Mouse (Mus musculus): ENCODE results near the gene Mcrip2. TPM values are rescaled to one million over a fixed set of nuclear protein-coding genes. Genes with fewer than 3 reads are reported as not detected.
A peak's percentile ranks its signal among the peaks of the same experiment; 100 is the strongest.

Gene Mcrip2
- polyA plus RNA-seq, 1 experiment from 2014 or later = 40.0 TPM

- Histone ChIP-seq H3K4me1 (ENCODE audit: control insufficient read depth, insufficient read depth, low read length) (peaks cover 21% of the 10 kb centered on the region), H3K27ac (ENCODE audit: low read depth, low read length) (no peak overlapping the region), H3K4me2 (replicated peaks; ENCODE audit: low read depth, low read length) (peak overlapping the region; percentile 98), H3K36me3 (ENCODE audit: control insufficient read depth, insufficient read depth, low read length) (peaks cover 28% of the 10 kb centered on the region), H3K4me3 (ENCODE audit: low read length) (peak overlapping the region; percentile 79), H3K9ac (ENCODE audit: low read depth, low read length) (peak overlapping the region; percentile 76; the same call in 1 of the 2 replicates), H3K9me3 (ENCODE audit: control insufficient read depth, low read length) (no peaks in the 10 kb centered on the region), H3K27me3 (ENCODE audit: control insufficient read depth, insufficient read depth, low read length) (peaks cover 10% of the 10 kb centered on the region)
- ATAC-seq (ENCODE audit: low FRiP score, low TSS enrichment) = no peak
- WGBS = 72% methylated on average over 17 of the region's 17 CpGs
Observed at GRCm38 (mm10) chr17:25824362-25825142, 44.0 kb downstream of the Mcrip2 start.

DNA sequence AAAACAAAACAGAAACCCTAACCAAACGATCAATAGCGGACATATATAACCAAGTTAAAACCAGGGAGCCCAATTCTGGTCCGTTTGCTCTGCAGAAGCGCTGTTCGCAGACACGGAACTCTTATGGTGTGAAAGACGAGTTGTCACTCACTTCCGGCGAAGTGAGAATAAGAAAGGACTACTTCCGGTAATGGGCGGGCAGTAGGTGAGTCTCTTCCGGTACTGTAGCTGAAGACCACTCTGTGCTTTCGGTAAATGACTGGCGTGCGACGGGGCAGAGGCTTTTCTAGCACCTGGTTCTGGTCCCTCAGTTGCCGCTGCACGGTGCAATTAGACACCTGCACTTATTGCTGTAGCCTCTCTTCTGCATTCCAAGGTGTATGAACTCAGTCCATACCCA is 45.1 kb downstream of the Mcrip2 start, which contains the start of gene Wdr24:
Gene Wdr24 (plus strand): TSS at position 176 of the 400 bp plus-strand sequence.
- Histone ChIP-seq H3K9ac (ENCODE audit: low read depth, low read length) (peak within 1 kb of the TSS; percentile 76), H3K36me3 (ENCODE audit: control insufficient read depth, insufficient read depth, low read length) (peaks cover 27% of the 10 kb centered on the region), H3K27me3 (ENCODE audit: control insufficient read depth, insufficient read depth, low read length) (peaks cover 21% of the 10 kb centered on the region), H3K9me3 (ENCODE audit: control insufficient read depth, low read length) (no peaks in the 10 kb centered on the region), H3K4me3 (ENCODE audit: low read length) (peak within 1 kb of the TSS; percentile 79), H3K27ac (ENCODE audit: low read depth, low read length) (no peak within 1 kb of the TSS), H3K4me2 (replicated peaks; ENCODE audit: low read depth, low read length) (peak within 1 kb of the TSS; percentile 98), H3K4me1 (ENCODE audit: control insufficient read depth, insufficient read depth, low read length) (peaks cover 20% of the 10 kb centered on the region)
- ATAC-seq (ENCODE audit: low FRiP score, low TSS enrichment) = peak; percentile 44; the same call in 1 of the 2 replicates
- under 1% methylated on average over 18 of the region's 18 CpGs for WGBS

- 6% methylated on average over 46 of the region's 46 CpGs for WGBS
- Histone ChIP-seq H3K9ac (ENCODE audit: low read depth, low read length) (no peak overlapping the region), H3K4me1 (ENCODE audit: control insufficient read depth, insufficient read depth, low read length) (peaks cover 4% of the 10 kb centered on the region), H3K36me3 (ENCODE audit: control insufficient read depth, insufficient read depth, low read length) (no peaks in the 10 kb centered on the region), H3K9me3 (ENCODE audit: control insufficient read depth, low read length) (no peaks in the 10 kb centered on the region), H3K4me2 (replicated peaks; ENCODE audit: low read depth, low read length) (peak overlapping the region; percentile 32), H3K27me3 (ENCODE audit: control insufficient read depth, insufficient read depth, low read length) (peaks cover 34% of the 10 kb centered on the region), H3K4me3 (ENCODE audit: low read length) (peak overlapping the region; percentile 9; the same call in 1 of the 2 replicates), H3K27ac (ENCODE audit: low read depth, low read length) (no peak overlapping the region)
- no peak for ATAC-seq (ENCODE audit: low FRiP score, low TSS enrichment)
Observed at GRCm38 (mm10) chr17:25818851-25819780, 49.4 kb downstream of the Mcrip2 start.

DNA sequence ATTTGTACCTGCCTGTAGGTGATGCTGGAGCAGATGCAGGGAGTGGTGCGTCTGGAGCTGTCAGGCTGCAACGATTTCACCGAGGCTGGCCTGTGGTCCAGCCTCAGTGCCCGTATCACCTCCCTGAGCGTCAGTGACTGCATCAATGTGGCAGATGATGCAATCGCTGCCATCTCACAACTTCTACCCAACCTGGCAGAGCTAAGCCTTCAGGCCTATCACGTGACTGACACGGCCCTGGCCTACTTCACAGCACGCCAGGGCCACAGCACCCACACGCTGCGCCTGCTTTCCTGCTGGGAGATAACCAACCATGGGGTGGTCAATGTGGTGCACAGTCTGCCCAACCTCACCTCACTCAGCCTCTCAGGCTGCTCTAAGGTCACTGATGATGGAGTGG is 50.9 kb downstream of the Mcrip2 start:
- H3K9ac ChIP-seq (ENCODE audit: low read depth, low read length) = no peak overlapping the region
- H3K4me2 ChIP-seq (replicated peaks; ENCODE audit: low read depth, low read length) = no peak overlapping the region
- 83% methylated on average over 11 of the region's 11 CpGs for WGBS
- H3K4me1 ChIP-seq (ENCODE audit: control insufficient read depth, insufficient read depth, low read length) = 0 out of 2 replicates have a peak, but pooled peaks cover 3% of the 10 kb centered on the region
- no peak for ATAC-seq (ENCODE audit: low FRiP score, low TSS enrichment)
- no peaks in the 10 kb centered on the region for H3K36me3 ChIP-seq (ENCODE audit: control insufficient read depth, insufficient read depth, low read length)
- H3K4me3 ChIP-seq (ENCODE audit: low read length) = no peak overlapping the region
- H3K9me3 ChIP-seq (ENCODE audit: control insufficient read depth, low read length) = no peaks in the 10 kb centered on the region
- H3K27ac ChIP-seq (ENCODE audit: low read depth, low read length) = no peak overlapping the region
- peaks cover 34% of the 10 kb centered on the region for H3K27me3 ChIP-seq (ENCODE audit: control insufficient read depth, insufficient read depth, low read length)

Small RNAs within 50 kb of the gene (microRNA-seq; reads per million reads assigned to microRNA genes)
- gene Mir3082 = 0.84 reads per million

Other genes starting within 250 kb of the Mcrip2 start
- 0.50 and 1.5 TPM in 2 replicates for gene Gng13, start 151.6 kb downstream of the Mcrip2 start, polyA plus RNA-seq (2014; fragmentation: Nextera tagmentation; extraction: Ambion mirVana)
- gene Chtf18, start 141.3 kb downstream of the Mcrip2 start, polyA plus RNA-seq (2014; fragmentation: Nextera tagmentation; extraction: Ambion mirVana) = 17.3 and 26.0 TPM in 2 replicates
- 21.6 and 22.1 TPM in 2 replicates for gene Rpusd1, start 141.1 kb downstream of the Mcrip2 start, polyA plus RNA-seq (2014; fragmentation: Nextera tagmentation; extraction: Ambion mirVana)
- not detected in 2 replicates for gene Mslnl, start 132.7 kb downstream of the Mcrip2 start, polyA plus RNA-seq (2014; fragmentation: Nextera tagmentation; extraction: Ambion mirVana)
- gene Msln, start 114.4 kb downstream of the Mcrip2 start, polyA plus RNA-seq (2014; fragmentation: Nextera tagmentation; extraction: Ambion mirVana) = 2.6 and 3.3 TPM in 2 replicates
- 25.3 and 27.3 TPM in 2 replicates for gene Narfl, start 95.0 kb downstream of the Mcrip2 start, polyA plus RNA-seq (2014; fragmentation: Nextera tagmentation; extraction: Ambion mirVana)
- gene Haghl, start 83.1 kb downstream of the Mcrip2 start, polyA plus RNA-seq (2014; fragmentation: Nextera tagmentation; extraction: Ambion mirVana) = 75.4 and 75.6 TPM in 2 replicates
- 0.32 and 0.41 TPM in 2 replicates for gene Ccdc78, start 82.2 kb downstream of the Mcrip2 start, polyA plus RNA-seq (2014; fragmentation: Nextera tagmentation; extraction: Ambion mirVana)
- gene Fam173a, start 75.9 kb downstream of the Mcrip2 start, polyA plus RNA-seq (2014; fragmentation: Nextera tagmentation; extraction: Ambion mirVana) = 90.2 and 111 TPM in 2 replicates
- not detected in 2 replicates for gene AC134908.4, start 73.1 kb downstream of the Mcrip2 start, polyA plus RNA-seq (2014; fragmentation: Nextera tagmentation; extraction: Ambion mirVana)
- 8.2 and 28.6 TPM in 2 replicates for gene Metrn, start 71.6 kb downstream of the Mcrip2 start, polyA plus RNA-seq (2014; fragmentation: Nextera tagmentation; extraction: Ambion mirVana)
- 1.1 and 1.3 TPM in 2 replicates for gene Fbxl16, start 59.7 kb downstream of the Mcrip2 start, polyA plus RNA-seq (2014; fragmentation: Nextera tagmentation; extraction: Ambion mirVana)
- gene Wdr24, start 45.1 kb downstream of the Mcrip2 start, polyA plus RNA-seq (2014; fragmentation: Nextera tagmentation; extraction: Ambion mirVana) = 21.4 and 32.0 TPM in 2 replicates
- gene Jmjd8, start 39.9 kb downstream of the Mcrip2 start, polyA plus RNA-seq (2014; fragmentation: Nextera tagmentation; extraction: Ambion mirVana) = 45.7 and 47.0 TPM in 2 replicates
- gene Stub1, start 35.4 kb downstream of the Mcrip2 start, polyA plus RNA-seq (2014; fragmentation: Nextera tagmentation; extraction: Ambion mirVana) = 350 and 425 TPM in 2 replicates
- 2.0 and 2.5 TPM in 2 replicates for gene Rhbdl1, start 31.5 kb downstream of the Mcrip2 start, polyA plus RNA-seq (2014; fragmentation: Nextera tagmentation; extraction: Ambion mirVana)
- gene Gm20683, start 27.0 kb downstream of the Mcrip2 start, polyA plus RNA-seq (2014; fragmentation: Nextera tagmentation; extraction: Ambion mirVana) = 1.7 and 2.6 TPM in 2 replicates
- 13.0 and 21.7 TPM in 2 replicates for gene Rhot2, start 23.9 kb downstream of the Mcrip2 start, polyA plus RNA-seq (2014; fragmentation: Nextera tagmentation; extraction: Ambion mirVana)
- gene Wdr90, start 7.3 kb downstream of the Mcrip2 start, polyA plus RNA-seq (2014; fragmentation: Nextera tagmentation; extraction: Ambion mirVana) = 21.4 and 27.5 TPM in 2 replicates
- gene Mettl26, start 6.3 kb upstream of the Mcrip2 start, polyA plus RNA-seq (2014; fragmentation: Nextera tagmentation; extraction: Ambion mirVana) = 83.9 and 85.3 TPM in 2 replicates
- 0.99 and 1.2 TPM in 2 replicates for gene Wfikkn1, start 12.1 kb upstream of the Mcrip2 start, polyA plus RNA-seq (2014; fragmentation: Nextera tagmentation; extraction: Ambion mirVana)
- 17.2 and 20.4 TPM in 2 replicates for gene Rab40c, start 51.0 kb upstream of the Mcrip2 start, polyA plus RNA-seq (2014; fragmentation: Nextera tagmentation; extraction: Ambion mirVana)
- 51.5 and 77.2 TPM in 2 replicates for gene Pigq, start 76.2 kb upstream of the Mcrip2 start, polyA plus RNA-seq (2014; fragmentation: Nextera tagmentation; extraction: Ambion mirVana)
- gene Nhlrc4, start 76.2 kb upstream of the Mcrip2 start, polyA plus RNA-seq (2014; fragmentation: Nextera tagmentation; extraction: Ambion mirVana) = 0.28 and 0.43 TPM in 2 replicates
- gene A930017K11Rik, start 83.8 kb upstream of the Mcrip2 start, polyA plus RNA-seq (2014; fragmentation: Nextera tagmentation; extraction: Ambion mirVana) = 2.8 and 4.4 TPM in 2 replicates
- gene Capn15, start 117.0 kb upstream of the Mcrip2 start, polyA plus RNA-seq (2014; fragmentation: Nextera tagmentation; extraction: Ambion mirVana) = 27.1 and 35.3 TPM in 2 replicates
- gene Rab11fip3, start 200.8 kb upstream of the Mcrip2 start, polyA plus RNA-seq (2014; fragmentation: Nextera tagmentation; extraction: Ambion mirVana) = 15.0 and 24.2 TPM in 2 replicates
- 24.6 and 35.1 TPM in 2 replicates for gene Decr2, start 221.6 kb upstream of the Mcrip2 start, polyA plus RNA-seq (2014; fragmentation: Nextera tagmentation; extraction: Ambion mirVana)
- gene Nme4, start 226.8 kb upstream of the Mcrip2 start, polyA plus RNA-seq (2014; fragmentation: Nextera tagmentation; extraction: Ambion mirVana) = 107 and 146 TPM in 2 replicates
- gene Tmem8, start 244.5 kb upstream of the Mcrip2 start, polyA plus RNA-seq (2014; fragmentation: Nextera tagmentation; extraction: Ambion mirVana) = 2.5 and 2.6 TPM in 2 replicates